Mouse (Mus musculus) megakaryocyte, embryonic 14.5 days (primary cell): ENCODE data around the gene Heatr6.

ENCODE experiments used
- FLI1 ChIP-seq: IDR thresholded peaks from 2 replicates; pipeline ENCODE4 v1.6.1; 2012; ENCODE audit warnings: low read length, inconsistent platforms, mixed read lengths
- GATA1 ChIP-seq: IDR thresholded peaks from 3 replicates; pipeline ENCODE4 v1.6.1; 2012; ENCODE audit warnings: mixed read lengths, low read length, inconsistent platforms, borderline replicate concordance

DNA sequence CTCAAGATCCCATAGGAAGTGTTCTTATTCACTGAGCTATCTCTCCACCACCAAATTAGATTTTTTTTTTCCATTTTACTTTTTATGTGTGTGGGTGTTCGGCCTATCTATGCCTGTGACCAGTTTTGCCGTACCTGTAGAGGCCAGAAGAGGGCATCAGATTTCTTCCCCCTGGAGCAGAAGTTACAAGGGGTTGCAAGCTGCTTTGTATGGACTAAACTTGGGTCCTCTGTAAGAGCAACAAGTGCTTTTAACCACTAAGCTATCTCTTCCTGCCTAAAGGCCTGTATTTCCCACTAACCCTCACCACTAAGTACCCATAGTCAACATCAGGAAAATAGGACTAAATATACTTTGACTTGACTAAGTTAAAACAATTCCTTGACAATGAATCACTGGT is 31.2 kb downstream of the Heatr6 start:
- TF ChIP-seq FLI1 (no peak), GATA1 (no peak)
